Mouse (Mus musculus) heart, postnatal 0 days (tissue): ENCODE results near the gene Zdhhc5.

Source experiments
- CTCF ChIP-seq: IDR thresholded peaks from 2 replicates; pipeline ENCODE4 v1.5.1; 2016; ENCODE audit warnings: antibody characterized with exemption, control low read depth, low read depth
- EP300 ChIP-seq: IDR thresholded peaks from 2 replicates; pipeline ENCODE4 v1.6.1; 2016; ENCODE audit warnings: antibody characterized with exemption, low read depth

- TF ChIP-seq CTCF: peak; percentile 79
- TF ChIP-seq EP300: no peak
Measured at GRCm38 (mm10) chr2:84758542-84759127, 43.7 kb upstream of the Zdhhc5 start.
